Mouse (Mus musculus): ENCODE data around the gene D16Ertd472e.

D16Ertd472e gene

DNA sequence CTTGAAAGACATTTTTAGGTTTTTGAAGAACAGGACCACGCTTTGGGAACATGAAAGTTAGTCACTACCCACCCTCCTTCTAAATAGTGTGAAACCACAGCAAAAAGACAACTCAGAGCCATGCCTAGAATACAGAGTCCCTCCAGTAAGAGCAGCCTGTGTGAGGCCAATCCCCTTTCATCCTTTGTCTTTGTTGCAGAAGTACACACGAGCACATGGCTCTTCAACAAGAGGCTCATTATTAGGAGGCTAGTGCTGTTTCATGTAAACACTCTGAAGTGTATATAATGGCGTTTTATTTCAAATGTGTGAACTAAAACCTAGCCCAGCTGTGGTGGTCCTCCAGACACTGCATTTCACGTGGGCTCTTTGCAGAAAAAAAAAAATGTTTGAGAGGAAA, 3.5 kb downstream of the D16Ertd472e start:
- WGBS: 65% methylated on average over 4 of the region's 4 CpGs

DNA sequence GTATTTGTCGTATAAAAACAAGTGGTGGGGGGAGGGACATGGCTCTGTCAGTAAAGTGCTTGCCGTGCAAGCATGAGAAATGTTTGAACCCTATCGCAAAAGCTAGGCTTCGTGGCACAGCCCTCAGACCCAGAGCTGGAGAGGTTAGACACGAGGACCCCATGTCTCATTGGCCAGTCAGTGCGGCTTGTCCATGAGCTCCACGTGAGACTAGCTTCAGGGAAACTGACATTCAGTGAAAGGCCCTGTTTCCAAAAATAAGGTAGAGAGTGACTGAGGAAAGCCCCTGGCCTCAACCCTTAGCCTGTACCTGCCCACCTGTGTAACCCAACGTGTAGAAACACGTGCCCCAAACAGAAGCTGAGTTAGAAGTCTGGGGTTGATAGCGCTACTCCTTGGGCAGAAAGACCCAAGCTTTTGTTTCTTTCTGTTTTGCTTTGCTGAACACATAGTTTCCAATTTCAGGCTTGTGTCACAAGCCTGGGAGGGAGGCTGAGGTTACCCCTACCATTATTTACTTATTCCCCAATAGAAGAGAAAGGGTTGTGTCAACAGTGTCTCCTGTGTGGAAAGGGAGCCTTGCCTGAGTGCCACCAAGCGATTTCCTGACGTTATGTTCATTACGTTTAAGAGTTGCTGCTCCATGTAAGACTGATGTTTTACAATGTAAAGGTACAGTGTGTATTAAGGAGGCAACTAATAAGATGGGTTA, 12.2 kb downstream of the D16Ertd472e start:
- WGBS: 91% methylated on average over 13 of the region's 13 CpGs

GRCm38 (mm10) chr16:78563093-78563971, 13.2 kb downstream of the D16Ertd472e start:
- 80% methylated on average over 15 of the region's 15 CpGs for WGBS

DNA sequence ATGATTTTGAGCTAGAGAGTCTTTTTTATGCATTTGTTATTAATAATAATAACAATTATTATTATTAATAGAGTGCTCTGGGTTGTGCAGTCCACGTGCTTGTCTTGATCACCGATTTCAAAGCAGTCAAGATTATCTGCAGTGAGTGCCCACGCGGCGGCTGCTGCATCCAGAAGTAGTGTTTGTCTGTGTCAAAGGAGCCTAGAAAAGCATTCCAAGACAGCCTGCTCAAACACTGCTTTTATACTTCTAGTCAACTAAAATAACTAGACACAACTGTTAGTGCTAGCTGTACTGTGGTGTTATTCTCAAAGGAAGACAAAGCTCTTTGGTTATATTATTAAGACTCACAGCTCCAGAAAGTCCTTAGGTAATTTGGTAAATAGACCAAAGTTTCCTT, 15.9 kb downstream of the D16Ertd472e start:
- 44% methylated on average over 5 of the region's 5 CpGs for WGBS

- WGBS: 85% methylated on average over 15 of the region's 15 CpGs
These were observed 16.4 kb downstream of the D16Ertd472e start for GRCm38 (mm10) chr16:78560063-78560462.

- WGBS: 90% methylated on average over 4 of the region's 4 CpGs
These were observed 18.9 kb downstream of the D16Ertd472e start for GRCm38 (mm10) chr16:78557573-78557972.

DNA sequence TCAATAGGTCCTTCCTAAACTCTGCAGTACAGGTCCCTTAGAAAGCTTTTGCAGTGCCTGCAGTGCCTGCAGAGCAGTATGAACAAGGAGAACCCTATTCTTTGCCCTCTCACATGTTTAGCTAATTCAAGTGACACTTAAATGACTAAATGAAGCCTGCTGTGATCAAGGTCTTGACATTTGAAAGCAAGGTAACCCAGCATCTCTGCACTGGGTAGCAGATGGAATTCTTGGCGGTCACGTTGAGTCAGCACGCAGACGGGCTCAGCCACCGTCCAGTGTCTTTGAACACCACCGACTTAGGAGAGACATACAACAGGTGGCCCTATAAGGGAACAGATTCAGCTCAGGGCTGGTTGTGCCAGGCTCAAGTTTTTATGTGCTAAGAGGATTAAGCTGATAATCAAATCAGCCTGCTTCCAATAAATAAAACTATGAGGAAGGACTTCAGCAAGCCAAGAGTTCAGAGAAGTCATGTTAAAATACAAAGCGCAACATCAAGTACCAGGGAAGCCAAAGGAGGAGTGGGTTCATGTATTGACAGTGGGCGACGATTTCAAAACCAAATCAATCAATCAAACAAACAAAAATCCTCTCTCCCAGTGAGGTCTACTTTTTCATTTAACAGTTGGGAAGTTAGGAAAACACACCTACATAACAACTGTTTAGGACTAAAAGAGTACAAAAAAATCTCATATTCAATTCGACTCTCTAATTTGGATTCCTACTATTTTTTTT, 21.4 kb downstream of the D16Ertd472e start:
- WGBS: 69% methylated on average over 10 of the region's 10 CpGs

DNA sequence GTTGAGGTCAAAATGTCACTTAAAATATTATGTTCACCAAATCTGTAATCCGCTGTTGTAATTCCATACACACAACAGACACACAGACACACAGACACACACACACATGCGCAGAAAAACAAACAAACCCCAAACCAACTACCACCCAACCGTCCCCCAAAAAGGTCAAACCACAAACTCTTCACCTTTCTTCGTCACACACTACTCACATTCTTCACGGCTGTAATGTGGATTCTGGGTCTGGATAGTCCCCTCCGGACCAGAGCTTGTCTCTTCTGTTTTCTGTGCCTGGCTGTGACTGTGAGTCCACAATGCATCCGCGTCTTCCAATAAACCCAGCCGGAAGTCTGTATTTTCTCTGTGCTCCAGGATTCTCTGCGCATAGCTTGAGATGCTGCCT, 29.1 kb downstream of the D16Ertd472e start:
- 83% methylated on average over 10 of the region's 10 CpGs for WGBS

DNA sequence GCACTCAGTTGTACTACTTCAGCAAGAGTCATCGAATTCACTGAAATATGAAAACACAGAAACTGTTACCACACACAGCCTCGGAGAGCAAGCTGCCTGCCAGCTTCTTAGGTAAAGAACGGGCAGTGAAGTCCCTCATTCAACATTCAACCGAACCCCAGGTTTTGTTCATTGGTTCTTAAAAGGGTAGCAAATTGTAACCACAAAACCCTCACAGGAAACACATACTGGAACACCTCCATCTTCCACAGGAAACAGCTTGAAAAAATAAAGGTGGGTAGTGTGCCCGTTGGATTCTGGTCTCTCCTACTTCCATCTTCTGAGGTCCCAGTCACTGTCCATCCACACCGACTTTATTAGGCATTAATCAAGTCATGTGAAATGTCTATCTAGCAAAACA, 30.0 kb downstream of the D16Ertd472e start:
- WGBS: 85% methylated on average over 6 of the region's 6 CpGs

DNA sequence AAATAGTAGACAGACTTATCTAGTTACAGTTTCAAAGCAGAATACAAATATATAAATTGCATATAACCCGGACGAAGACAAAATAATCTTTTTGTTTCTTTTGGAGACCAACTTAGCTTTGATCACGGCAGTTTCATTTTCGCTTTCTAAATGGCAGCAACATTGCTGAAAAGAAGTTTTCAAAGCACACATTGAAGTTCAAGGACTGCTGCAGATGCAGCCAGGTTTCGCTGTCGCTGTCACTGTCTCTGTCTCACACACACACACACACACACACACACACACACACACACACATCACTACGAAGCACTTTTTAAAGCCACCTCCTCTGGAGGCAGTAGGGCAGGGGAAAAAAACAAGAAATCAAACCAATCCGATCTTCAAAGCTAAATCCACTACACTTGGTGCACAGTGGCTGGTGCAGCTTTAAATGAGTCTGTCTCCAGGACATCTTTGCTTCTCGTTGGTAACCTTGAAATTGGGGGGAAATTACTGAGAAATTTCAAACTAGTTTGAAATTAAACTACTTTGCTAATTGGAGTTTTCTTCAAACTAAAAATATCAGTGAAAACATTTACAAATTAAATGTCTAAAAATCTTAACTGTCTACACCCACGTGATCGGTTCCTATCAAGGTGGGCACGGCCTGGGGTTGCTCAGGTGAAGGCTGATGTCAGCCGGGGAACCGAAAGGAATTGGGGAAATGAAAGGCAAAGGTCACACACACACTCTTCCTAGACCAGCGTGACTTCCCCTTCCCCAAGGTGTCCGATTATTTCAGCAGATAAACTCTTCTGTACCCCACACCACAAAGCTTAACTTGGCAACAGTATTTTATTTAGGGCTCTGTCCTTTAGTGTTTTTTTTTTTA, 35.9 kb downstream of the D16Ertd472e start:
- WGBS: 55% methylated on average over 16 of the region's 16 CpGs

DNA sequence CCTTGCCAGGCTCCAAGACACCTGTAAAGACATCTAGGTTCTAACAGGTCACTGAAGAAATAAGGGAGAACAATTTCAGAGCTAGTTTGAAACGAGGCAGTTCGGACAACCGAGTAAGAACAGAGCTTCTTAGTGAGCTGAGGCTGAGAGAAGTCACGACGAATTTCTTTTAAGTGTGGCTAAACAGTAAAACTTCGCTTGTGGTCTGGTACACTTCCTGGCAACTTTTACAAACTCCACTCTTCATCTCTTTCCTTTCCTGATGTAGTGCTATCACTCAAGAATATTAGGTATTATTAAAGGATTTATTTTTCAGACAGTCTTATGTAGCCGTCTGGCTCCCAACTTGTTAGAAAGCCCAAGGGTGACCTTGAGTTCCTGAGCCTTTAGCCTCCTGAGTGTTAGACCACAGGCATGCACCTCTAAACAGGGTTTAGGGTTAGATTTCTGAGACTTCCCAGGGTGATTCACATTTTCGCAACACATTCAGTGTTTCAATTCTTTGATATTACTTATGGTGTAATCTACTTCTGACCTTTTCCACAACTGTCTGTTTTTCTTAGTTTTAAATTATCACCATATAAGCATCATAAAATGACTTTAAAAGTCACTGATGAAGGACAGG, 38.6 kb downstream of the D16Ertd472e start:
- 90% methylated on average over 8 of the region's 8 CpGs for WGBS

DNA sequence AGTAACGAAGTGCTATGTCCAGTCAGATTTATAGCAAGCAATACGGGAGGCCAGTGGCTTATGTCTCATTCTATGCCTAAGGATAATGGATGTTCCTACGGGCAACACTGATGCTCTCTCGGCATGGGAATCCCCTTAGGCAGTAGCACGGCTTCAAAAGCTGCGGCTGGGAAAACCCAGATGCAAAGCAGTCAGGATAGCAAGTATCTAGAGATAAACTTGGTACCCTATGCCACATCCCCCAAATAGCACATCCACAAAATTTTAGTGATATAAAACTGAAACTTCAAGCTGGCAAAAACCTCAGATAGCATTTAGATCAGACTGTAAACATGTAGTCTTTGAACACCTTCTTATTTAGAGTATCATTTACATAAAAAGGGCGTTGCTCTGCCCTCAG, 39.2 kb downstream of the D16Ertd472e start:
- WGBS: 87% methylated on average over 7 of the region's 7 CpGs

GRCm38 (mm10) chr16:78534468-78534867, 42.0 kb downstream of the D16Ertd472e start:
- 85% methylated on average over 8 of the region's 8 CpGs for WGBS

GRCm38 (mm10) chr16:78531957-78532605, 44.4 kb downstream of the D16Ertd472e start:
- WGBS: 33% methylated on average over 6 of the region's 6 CpGs

- 91% methylated on average over 4 of the region's 4 CpGs for WGBS
These were observed 53.5 kb downstream of the D16Ertd472e start for GRCm38 (mm10) chr16:78522974-78523373.

DNA sequence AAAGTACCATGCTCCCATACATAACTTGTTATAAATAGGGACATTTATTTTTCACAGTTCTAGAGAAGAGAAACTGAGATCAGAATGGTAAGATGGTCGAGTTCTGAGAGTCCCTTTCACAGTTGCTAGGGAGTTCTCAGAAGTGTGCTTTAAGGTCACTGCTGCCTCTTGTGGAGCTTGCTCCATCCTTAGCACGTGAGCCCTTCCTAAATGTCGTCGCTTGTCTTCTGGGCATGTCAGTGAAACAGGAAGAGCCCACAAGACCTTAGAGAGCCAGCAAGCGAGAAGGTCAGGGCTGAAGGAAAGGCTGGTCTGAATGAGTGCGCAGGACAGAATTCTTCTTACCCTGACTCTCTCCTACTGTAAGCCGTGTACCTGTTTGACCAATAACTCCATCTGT, 57.8 kb downstream of the D16Ertd472e start:
- WGBS: 80% methylated on average over 7 of the region's 7 CpGs

GRCm38 (mm10) chr16:78517171-78517570, 59.3 kb downstream of the D16Ertd472e start:
- WGBS: 93% methylated on average over 2 of the region's 2 CpGs

- 79% methylated on average over 8 of the region's 8 CpGs for WGBS
These were observed 65.0 kb downstream of the D16Ertd472e start for GRCm38 (mm10) chr16:78511526-78511925.

- 90% methylated on average over 9 of the region's 9 CpGs for WGBS
These were observed 74.0 kb downstream of the D16Ertd472e start for GRCm38 (mm10) chr16:78502492-78502891.

DNA sequence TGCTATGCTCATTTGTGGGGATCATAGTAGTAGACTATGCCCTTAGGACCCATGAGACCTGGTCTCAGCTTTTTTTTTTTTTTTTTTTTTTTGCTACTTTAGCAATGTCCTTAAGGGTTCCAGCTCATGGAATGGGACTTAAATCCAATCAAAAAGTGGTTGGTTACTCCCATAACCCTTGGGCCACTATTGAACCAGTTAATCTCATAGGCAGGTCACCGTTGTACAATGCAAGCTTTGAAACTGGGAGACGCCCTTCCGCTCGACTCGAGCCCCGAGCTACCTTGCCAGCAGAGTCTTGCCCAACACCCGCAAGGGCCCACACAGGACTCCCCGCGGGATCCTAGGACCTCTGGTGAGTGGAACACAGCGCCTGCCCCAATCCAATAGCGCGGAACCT, 83.8 kb downstream of the D16Ertd472e start:
- 98% methylated on average over 12 of the region's 12 CpGs for WGBS

Measured in cerebral cortex, adult 2 months (tissue).